Mouse (Mus musculus): ENCODE data around the gene Abcc6. TPM values are rescaled to one million over a fixed set of nuclear protein-coding genes. Genes with fewer than 3 reads are reported as not detected.

Abcc6 gene
- total and polyA plus RNA-seq, 3 experiments: 2.2 to 10.5 (median 6.4) TPM

DNA sequence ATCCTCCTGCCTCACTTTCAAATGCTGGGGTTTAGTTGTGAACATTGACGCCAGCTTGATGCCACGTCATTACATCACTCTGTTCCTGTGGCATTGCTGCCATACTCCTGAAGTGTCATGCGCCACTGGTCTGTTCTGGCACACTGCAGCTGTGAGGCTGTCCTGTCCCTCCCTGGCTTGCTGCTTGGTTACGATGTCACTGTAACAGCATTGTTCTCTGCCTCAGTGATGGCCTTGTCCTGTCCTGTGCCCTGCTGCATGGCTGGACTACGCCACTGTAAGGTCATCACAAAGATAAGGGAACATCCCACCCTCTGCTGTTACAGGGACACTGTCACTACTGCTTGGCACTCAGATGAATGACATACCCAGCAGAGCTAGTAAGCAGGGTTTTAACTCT, 48.5 kb downstream of the Abcc6 start:
- Histone ChIP-seq H3K4me1 (ENCODE audit: control insufficient read depth in 1 of 2, insufficient read depth in 2 of 2) (peaks cover 0 to 6% of the 10 kb centered on the region in 2 experiments; a peak in 1 of 4 replicates), H3K9me3 (replicated peaks; ENCODE audit: low read length) (no peaks in the 10 kb centered on the region), H3K36me3 (replicated peaks in 1 of 2; ENCODE audit: control insufficient read depth in 1 of 2, insufficient read depth in 1 of 2, low read length in 1 of 2) (peaks cover 0 to 7% of the 10 kb centered on the region in 2 experiments), H3K27me3 (replicated peaks) (no peaks in the 10 kb centered on the region), H3K79me2 (replicated peaks; ENCODE audit: control insufficient read depth, extremely low read depth, insufficient read depth, poor library complexity, severe bottlenecking) (no peaks in the 10 kb centered on the region), H3K4me3 (replicated peaks in 1 of 3; ENCODE audit: low read depth in 2 of 3, low read length in 2 of 3, poor library complexity in 1 of 3) (no peak overlapping the region), H3K27ac (ENCODE audit: insufficient read depth, low read depth) (no peak overlapping the region), H3K9ac (ENCODE audit: insufficient read depth, low read depth) (no peak overlapping the region), H3K4me2 (ENCODE audit: insufficient read depth, low read depth, poor library complexity, severe bottlenecking) (no peak overlapping the region)
- in situ Hi-C loops (cut with MboI; ENCODE audit: low pct_ligation_motif_present, low pct_unique_long_range_greater_than_20kb, low sequenced_read_pairs) (no loop called here), dilution Hi-C loops (cut with MboI; ENCODE audit: extremely low pct_ligation_motif_present, extremely low pct_unique_long_range_greater_than_20kb, low sequenced_read_pairs) (no loop called here)
- TF ChIP-seq MAX (IDR thresholded peaks at IDR 0.05; ENCODE audit: low read length) (no peak), POLR2A (IDR thresholded peaks at IDR 0.05; ENCODE audit: low read depth, low read length) (no peak), CTCF (conservative IDR thresholded peaks at IDR 0.05 in 1 of 2, IDR thresholded peaks at IDR 0.05 in 1 of 2; ENCODE audit: low read depth in 2 of 2, low read length in 2 of 2) (no peak), ETS1 (conservative IDR thresholded peaks at IDR 0.05; ENCODE audit: low read depth, low read length) (no peak), MEF2A (IDR thresholded peaks at IDR 0.05; ENCODE audit: borderline replicate concordance, low read depth, low read length) (no peak), HCFC1 (IDR thresholded peaks at IDR 0.05; ENCODE audit: low read depth, low read length) (no peak), CHD1 (IDR thresholded peaks at IDR 0.05; ENCODE audit: low read depth, low read length) (no peak), USF1 (IDR thresholded peaks at IDR 0.05; ENCODE audit: low read depth, low read length) (no peak), KAT2A (IDR thresholded peaks at IDR 0.05; ENCODE audit: insufficient replicate concordance, low read length) (no peak), JUND (conservative IDR thresholded peaks at IDR 0.05; ENCODE audit: low read depth, low read length) (no peak), UBTF (IDR thresholded peaks at IDR 0.05; ENCODE audit: low read depth, low read length) (no peak), SMC3 (IDR thresholded peaks at IDR 0.05; ENCODE audit: low read depth, low read length) (no peak), RCOR1 (conservative IDR thresholded peaks at IDR 0.05; ENCODE audit: low read depth, low read length) (no peak)
- no peak for DNase-seq (ENCODE audit: extremely low read depth)

- no peak overlapping the region for H3K27ac ChIP-seq (ENCODE audit: insufficient read depth, low read depth)
- no peak for TF ChIP-seq MAX (IDR thresholded peaks at IDR 0.05; ENCODE audit: low read length)
- TF ChIP-seq CTCF (conservative IDR thresholded peaks at IDR 0.05 in 1 of 2, IDR thresholded peaks at IDR 0.05 in 1 of 2; ENCODE audit: low read depth in 2 of 2, low read length in 2 of 2): peak in 1 of 2 experiments; percentile 56; a peak in 2 of 4 replicates
- peak; percentile 60 for TF ChIP-seq RAD21 (IDR thresholded peaks at IDR 0.05; ENCODE audit: low read depth, low read length)
- no peaks in the 10 kb centered on the region for H3K27me3 ChIP-seq (replicated peaks)
- in situ Hi-C loops (cut with MboI; ENCODE audit: low pct_ligation_motif_present, low pct_unique_long_range_greater_than_20kb, low sequenced_read_pairs) (no loop called here), dilution Hi-C loops (cut with MboI; ENCODE audit: extremely low pct_ligation_motif_present, extremely low pct_unique_long_range_greater_than_20kb, low sequenced_read_pairs) (no loop called here)
- peak overlapping the region in 2 of 3 experiments; percentile 58 to 66 for H3K4me3 ChIP-seq (replicated peaks in 1 of 3; ENCODE audit: low read depth in 2 of 3, low read length in 2 of 3, poor library complexity in 1 of 3)
- H3K4me1 ChIP-seq (ENCODE audit: control insufficient read depth in 1 of 2, insufficient read depth in 2 of 2): peaks cover 6 to 15% of the 10 kb centered on the region in 2 experiments; a peak in 3 of 4 replicates
- no peaks in the 10 kb centered on the region for H3K79me2 ChIP-seq (replicated peaks; ENCODE audit: control insufficient read depth, extremely low read depth, insufficient read depth, poor library complexity, severe bottlenecking)
- no peak overlapping the region for H3K9ac ChIP-seq (ENCODE audit: insufficient read depth, low read depth)
- DNase-seq (ENCODE audit: extremely low read depth): peak; percentile 77
- H3K9me3 ChIP-seq (replicated peaks; ENCODE audit: low read length): no peaks in the 10 kb centered on the region
- peaks cover 0 to 22% of the 10 kb centered on the region in 2 experiments for H3K36me3 ChIP-seq (replicated peaks in 1 of 2; ENCODE audit: control insufficient read depth in 1 of 2, insufficient read depth in 1 of 2, low read length in 1 of 2)
- no peak overlapping the region for H3K4me2 ChIP-seq (ENCODE audit: insufficient read depth, low read depth, poor library complexity, severe bottlenecking)
Observed at GRCm38 (mm10) chr7:45974512-45974911, 55.6 kb downstream of the Abcc6 start.
